Mouse (Mus musculus): ENCODE results near the gene Abhd18.

The Abhd18 gene

GRCm38 (mm10) chr3:40949903-40950600 lies 103.3 kb downstream of the Abhd18 start:
- DNase-seq (ENCODE audit: low spot score in 2 of 2) = peak; percentile 29 to 42

- peak in 1 of 2 experiments; percentile 39 for DNase-seq (ENCODE audit: low spot score in 2 of 2)
Measured at GRCm38 (mm10) chr3:40950601-40951201, 103.9 kb downstream of the Abhd18 start.

- DNase-seq (ENCODE audit: low spot score in 2 of 2) = no peak
Measured at GRCm38 (mm10) chr3:40951365-40951764, 104.6 kb downstream of the Abhd18 start.

GRCm38 (mm10) chr3:40952606-40953005 lies 105.8 kb downstream of the Abhd18 start:
- no peak for DNase-seq (ENCODE audit: low spot score in 2 of 2)

- no peak for DNase-seq (ENCODE audit: low spot score in 2 of 2)
Measured at GRCm38 (mm10) chr3:40954792-40955191, 108.0 kb downstream of the Abhd18 start.

- no peak for DNase-seq (ENCODE audit: low spot score in 2 of 2)
Measured at GRCm38 (mm10) chr3:40958831-40959230, 112.1 kb downstream of the Abhd18 start.

GRCm38 (mm10) chr3:40980758-40981157 lies 134.0 kb downstream of the Abhd18 start:
- no peak for DNase-seq (ENCODE audit: low spot score in 2 of 2)

- DNase-seq (ENCODE audit: low spot score in 2 of 2) = no peak
Measured at GRCm38 (mm10) chr3:40987539-40987938, 140.8 kb downstream of the Abhd18 start.

Data from frontal cortex, postnatal 36 days (tissue).